Mouse (Mus musculus): ENCODE measurements around the gene Wbp4.
"Not testable (repeated sequence)": the region's sequence is repeated elsewhere in the genome, so short reads cannot be mapped to it uniquely, and the experiment has no call there.

Wbp4 gene

GRCm38 (mm10) chr14:79481339-79482151 lies at the start of gene Wbp4:
TSS of gene Wbp4 (minus strand) at chr14:79481520.
- peak; percentile 96 to 99 for DNase-seq (ENCODE audit: inconsistent age in 2 of 2, low spot score in 1 of 2)

GRCm38 (mm10) chr14:79530761-79531160 lies 49.4 kb upstream of the Wbp4 start:
- DNase-seq (ENCODE audit: inconsistent age in 2 of 2, low spot score in 1 of 2) = no peak

GRCm38 (mm10) chr14:79529581-79530554 lies 48.5 kb upstream of the Wbp4 start:
- no peak for DNase-seq (ENCODE audit: inconsistent age in 2 of 2, low spot score in 1 of 2)

GRCm38 (mm10) chr14:79527704-79528103 lies 46.4 kb upstream of the Wbp4 start:
- no peak for DNase-seq (ENCODE audit: inconsistent age in 2 of 2, low spot score in 1 of 2)

- not testable (repeated sequence) for DNase-seq (ENCODE audit: inconsistent age in 2 of 2, low spot score in 1 of 2)
Measured at GRCm38 (mm10) chr14:79526106-79526505, 44.8 kb upstream of the Wbp4 start.

- no peak for DNase-seq (ENCODE audit: inconsistent age in 2 of 2, low spot score in 1 of 2)
Measured at GRCm38 (mm10) chr14:79522387-79522786, 41.1 kb upstream of the Wbp4 start.

- DNase-seq (ENCODE audit: inconsistent age in 2 of 2, low spot score in 1 of 2) = no peak
Measured at GRCm38 (mm10) chr14:79521471-79522117, 40.3 kb upstream of the Wbp4 start.

- DNase-seq (ENCODE audit: inconsistent age in 2 of 2, low spot score in 1 of 2) = no peak
Measured at GRCm38 (mm10) chr14:79521056-79521455, 39.7 kb upstream of the Wbp4 start.

- DNase-seq (ENCODE audit: inconsistent age in 2 of 2, low spot score in 1 of 2) = no peak
Measured at GRCm38 (mm10) chr14:79520612-79521011, 39.3 kb upstream of the Wbp4 start.

GRCm38 (mm10) chr14:79519663-79519975 lies 38.3 kb upstream of the Wbp4 start:
- DNase-seq (ENCODE audit: inconsistent age in 2 of 2, low spot score in 1 of 2) = no peak

GRCm38 (mm10) chr14:79518761-79519662 lies 37.7 kb upstream of the Wbp4 start:
- peak in 1 of 2 experiments; percentile 82 for DNase-seq (ENCODE audit: inconsistent age in 2 of 2, low spot score in 1 of 2)

- no peak for DNase-seq (ENCODE audit: inconsistent age in 2 of 2, low spot score in 1 of 2)
Measured at GRCm38 (mm10) chr14:79518123-79518522, 36.8 kb upstream of the Wbp4 start.

GRCm38 (mm10) chr14:79517185-79517740 lies 35.9 kb upstream of the Wbp4 start:
- no peak for DNase-seq (ENCODE audit: inconsistent age in 2 of 2, low spot score in 1 of 2)

GRCm38 (mm10) chr14:79516751-79517150 lies 35.4 kb upstream of the Wbp4 start:
- DNase-seq (ENCODE audit: inconsistent age in 2 of 2, low spot score in 1 of 2) = no peak

GRCm38 (mm10) chr14:79516243-79516610 lies 34.9 kb upstream of the Wbp4 start:
- no peak for DNase-seq (ENCODE audit: inconsistent age in 2 of 2, low spot score in 1 of 2)

GRCm38 (mm10) chr14:79515511-79516242 lies 34.4 kb upstream of the Wbp4 start:
- DNase-seq (ENCODE audit: inconsistent age in 2 of 2, low spot score in 1 of 2) = peak in 1 of 2 experiments; percentile 61

- DNase-seq (ENCODE audit: inconsistent age in 2 of 2, low spot score in 1 of 2) = no peak
Measured at GRCm38 (mm10) chr14:79515100-79515499, 33.8 kb upstream of the Wbp4 start.

GRCm38 (mm10) chr14:79513951-79514350 lies 32.6 kb upstream of the Wbp4 start:
- no peak for DNase-seq (ENCODE audit: inconsistent age in 2 of 2, low spot score in 1 of 2)

- DNase-seq (ENCODE audit: inconsistent age in 2 of 2, low spot score in 1 of 2) = peak in 1 of 2 experiments; percentile 57
Measured at GRCm38 (mm10) chr14:79511521-79511920, 30.2 kb upstream of the Wbp4 start.

Data from adrenal gland, adult (tissue).